Mouse (Mus musculus): ENCODE measurements around the gene Psg16. TPM values are rescaled to one million over a fixed set of nuclear protein-coding genes. Genes with fewer than 3 reads are reported as not detected.

Psg16 gene
- total RNA-seq (2015; ENCODE audit: low replicate concordance) (not detected in 2 replicates), total RNA-seq (2017; ENCODE audit: low replicate concordance) (not detected in 2 replicates)

DNA sequence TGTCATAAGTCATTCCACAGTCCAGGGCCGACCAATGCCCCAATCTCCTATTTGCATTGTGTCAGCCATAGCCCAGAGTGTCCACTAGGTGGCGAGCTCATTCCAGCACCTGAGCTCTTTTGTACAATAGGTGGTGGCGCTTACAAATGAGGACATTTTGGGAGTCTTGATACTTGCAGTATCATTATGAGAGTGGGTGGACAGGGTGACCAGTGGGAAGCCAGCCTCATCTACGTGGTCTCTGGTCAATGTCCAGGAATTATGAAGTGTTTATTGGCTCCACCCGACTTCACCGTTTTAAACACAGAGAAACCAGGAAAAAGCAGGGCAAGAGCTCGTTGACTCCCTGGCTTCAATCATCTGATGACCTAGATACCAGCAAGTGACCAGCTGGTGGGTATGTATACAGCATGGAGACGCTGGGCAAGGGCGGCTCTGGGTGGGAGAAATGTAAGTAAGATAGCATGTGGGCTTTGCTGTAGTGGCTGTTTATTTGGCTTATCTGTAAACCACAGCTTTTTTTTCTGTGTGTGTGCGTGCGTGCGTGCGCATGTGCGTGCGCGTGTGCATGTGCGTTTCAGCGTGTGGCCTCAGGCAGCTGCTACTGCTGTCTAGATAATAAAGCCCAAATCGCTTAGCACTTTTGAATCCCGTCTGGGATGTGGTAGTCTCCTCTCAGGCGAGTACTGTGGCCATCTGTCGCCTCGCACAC, at the start of gene Psg16:
Gene Psg16, plus strand, starts transcription at position 137 of the 712 bp plus-strand sequence.
- ATAC-seq (replicated peaks; ENCODE audit: low FRiP score, poor library complexity, severe bottlenecking): peak; percentile 94

DNA sequence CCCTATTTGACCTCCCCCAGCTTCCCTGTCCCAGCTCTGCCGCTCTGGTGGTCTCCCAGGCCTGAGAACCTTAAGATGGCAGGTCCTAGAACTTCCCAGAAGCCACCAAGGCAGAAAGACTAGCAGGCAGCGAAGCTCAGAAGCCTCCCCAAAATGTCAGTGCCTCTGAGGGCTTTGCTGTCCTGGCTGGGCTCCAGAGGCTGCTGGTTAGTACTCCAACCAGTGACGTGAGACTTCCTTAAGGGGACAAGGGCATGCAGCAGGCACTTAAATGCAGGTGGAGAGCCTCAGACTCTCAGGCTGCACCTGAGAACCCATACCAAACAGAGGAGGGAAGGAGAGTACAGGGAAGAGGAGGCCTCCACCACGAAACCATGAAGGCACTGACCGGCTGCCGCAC, 49.7 kb upstream of the Psg16 start:
- no peak for ATAC-seq (replicated peaks; ENCODE audit: low FRiP score, poor library complexity, severe bottlenecking)

DNA sequence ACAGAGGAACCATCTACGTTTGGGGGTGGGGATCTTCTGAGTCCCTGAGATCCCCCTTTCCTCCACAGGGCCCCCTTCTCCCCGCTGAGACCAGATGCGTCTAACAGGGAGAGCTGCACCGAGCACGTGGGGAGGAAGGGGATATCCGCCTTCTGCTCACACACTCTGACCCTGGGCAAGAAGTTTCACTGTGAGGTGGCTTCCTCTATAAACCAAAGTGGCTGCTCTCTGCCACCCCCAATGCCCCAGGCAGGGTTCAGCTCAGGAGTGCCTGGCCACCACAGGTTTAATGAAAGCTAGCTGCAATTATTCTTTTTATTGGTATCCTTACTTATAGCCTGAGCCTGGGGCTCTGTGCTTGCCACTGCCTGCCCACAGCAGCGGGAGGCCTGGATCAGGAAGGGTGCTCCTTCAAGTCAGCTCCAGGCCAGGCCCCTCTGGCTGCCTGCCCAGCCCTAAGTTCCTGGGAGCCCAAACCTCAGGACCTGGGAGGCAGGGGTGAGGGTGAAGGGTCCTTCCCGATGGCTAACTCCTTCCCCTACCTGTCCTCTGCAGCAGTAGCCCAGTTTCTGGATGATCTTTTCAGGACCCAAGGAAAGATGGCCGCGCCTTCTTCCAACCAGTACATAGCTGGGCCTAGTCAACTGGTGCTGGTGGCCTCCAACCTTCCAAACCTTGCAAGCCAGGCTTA, 48.9 kb upstream of the Psg16 start:
- no peak for ATAC-seq (replicated peaks; ENCODE audit: low FRiP score, poor library complexity, severe bottlenecking)

DNA sequence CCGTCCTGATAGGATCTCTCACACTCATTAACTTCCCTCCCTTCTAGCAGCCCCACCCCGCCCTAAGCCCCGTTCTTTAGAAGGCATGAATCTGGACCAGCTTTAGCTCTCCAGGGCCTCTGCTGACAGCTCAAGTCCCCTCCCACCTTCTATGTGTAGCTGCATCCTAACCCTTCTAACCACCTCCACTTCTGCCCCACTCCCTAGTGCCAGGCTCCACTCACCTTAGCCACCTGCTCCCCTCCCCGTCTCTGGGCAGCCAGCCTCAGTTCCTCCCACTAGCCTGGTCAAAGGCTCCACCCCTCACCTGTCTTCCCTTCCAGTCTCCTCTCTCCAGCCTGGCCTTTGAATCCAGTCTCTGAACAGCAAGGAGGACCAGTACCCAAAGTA, 48.3 kb upstream of the Psg16 start:
- ATAC-seq (replicated peaks; ENCODE audit: low FRiP score, poor library complexity, severe bottlenecking): no peak

DNA sequence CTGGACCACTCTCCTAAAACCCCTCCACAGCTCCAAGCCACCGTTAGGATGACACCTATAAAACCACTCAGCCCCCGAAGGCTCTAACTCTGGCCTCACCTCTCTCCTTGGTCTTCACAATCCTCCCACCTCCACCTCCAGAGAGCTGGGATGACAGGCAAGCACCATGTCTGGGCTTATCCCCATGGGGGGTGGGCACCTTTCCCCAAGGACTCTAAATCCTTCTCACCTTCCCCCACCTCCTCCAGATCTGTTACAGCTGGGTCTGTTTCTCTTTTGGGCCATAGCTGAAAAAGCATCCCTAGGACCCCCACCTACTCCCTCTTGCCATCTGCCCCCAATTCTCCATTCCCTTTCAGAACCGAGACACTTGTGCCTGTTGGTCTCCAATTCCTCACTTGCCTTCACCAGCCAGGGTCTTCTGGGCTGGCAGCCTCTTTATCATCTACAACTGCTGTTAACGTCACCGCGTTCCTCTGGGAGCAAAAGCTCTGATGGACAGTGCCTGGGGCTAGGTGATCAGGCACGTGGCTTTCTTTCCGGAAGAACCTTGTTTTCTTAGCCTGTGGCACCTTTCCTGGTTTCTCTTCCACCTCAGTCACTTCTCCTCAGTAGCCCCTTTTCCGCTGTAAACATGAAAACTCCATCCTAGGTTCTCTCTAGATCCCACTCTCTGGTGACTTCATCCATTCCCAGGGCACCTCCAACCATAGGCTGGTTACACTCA, 47.8 kb upstream of the Psg16 start:
- no peak for ATAC-seq (replicated peaks; ENCODE audit: low FRiP score, poor library complexity, severe bottlenecking)

DNA sequence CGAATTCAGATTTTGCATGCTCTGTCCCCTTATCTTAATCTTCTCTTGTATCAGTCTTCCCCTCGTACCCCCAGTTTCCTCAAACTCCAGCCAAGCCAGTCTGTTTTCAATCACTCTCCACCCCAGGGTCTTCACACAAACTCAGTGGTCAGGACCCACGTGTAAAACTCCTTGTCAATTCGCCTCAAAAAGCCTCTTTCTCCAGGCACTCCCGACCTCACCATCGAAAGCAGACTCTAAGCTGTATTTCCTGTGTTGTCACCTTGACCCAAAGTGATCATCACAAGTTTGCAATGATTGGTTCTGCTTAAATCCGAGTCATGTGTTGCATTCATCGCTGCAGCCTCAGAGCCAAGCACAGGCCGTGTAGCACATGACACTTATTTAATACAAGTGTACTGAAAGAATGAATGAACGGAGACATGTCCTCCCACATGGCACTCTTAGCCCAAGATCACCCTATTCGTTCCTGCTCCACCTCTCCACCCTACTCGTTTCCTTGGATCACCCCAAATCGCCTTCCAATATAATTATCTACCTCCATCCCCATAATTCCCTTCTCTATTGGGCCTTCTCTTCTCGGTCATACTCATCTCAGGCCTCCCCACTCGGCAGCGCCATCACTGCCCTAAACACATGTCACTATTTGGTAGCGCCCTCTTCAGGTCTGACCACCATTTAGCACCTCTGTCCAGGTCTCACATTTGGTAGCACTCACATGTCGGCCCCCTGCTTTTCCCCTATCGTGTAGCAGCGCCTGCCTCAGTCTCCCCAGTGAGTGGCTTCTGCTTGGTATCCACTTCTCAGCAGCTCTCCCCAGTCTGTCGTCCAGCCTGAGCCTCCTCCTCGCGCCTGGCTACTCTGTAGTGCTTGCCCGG, 46.9 kb upstream of the Psg16 start:
- peak; percentile 70 for ATAC-seq (replicated peaks; ENCODE audit: low FRiP score, poor library complexity, severe bottlenecking)

DNA sequence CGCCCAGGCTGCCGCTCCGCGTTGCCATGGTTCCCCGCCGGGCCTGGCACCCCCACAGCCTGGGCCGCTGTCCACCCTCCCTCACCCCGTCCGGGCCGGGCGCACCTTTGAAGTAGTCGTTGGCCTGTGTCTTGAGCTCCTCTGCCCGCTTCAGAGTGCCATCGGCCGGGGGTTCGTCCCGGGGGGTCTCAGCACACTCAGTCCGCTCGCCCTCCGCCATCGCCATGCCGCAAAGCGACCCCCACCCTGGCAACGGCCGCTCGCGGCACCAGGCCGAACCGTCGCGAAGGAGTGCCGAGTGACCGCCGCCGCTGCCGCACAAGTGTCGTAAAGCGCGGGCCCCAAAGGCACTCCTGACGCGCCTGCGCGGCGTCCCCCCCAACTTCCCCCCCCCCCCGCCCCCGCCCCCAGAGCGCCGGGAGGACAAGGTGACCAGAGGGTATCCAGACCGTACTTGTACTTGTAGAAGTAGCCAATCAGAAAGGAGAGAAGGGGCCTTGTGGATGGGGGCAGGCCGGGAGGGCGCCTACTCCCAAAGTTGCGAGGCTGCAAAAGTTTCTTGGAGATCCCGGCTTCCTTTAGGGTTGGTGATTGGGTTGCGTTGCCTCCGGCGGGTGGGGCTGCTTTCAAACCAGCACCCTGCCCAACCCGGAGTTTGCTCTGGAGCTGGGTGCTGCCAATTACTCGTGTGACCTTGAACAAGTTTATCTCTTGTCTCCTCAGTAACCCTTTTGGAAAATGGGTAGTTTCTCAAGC, 46.1 kb upstream of the Psg16 start, which contains the start of gene Ppp5c:
Gene Ppp5c, minus strand, starts transcription at position 337 of the 756 bp plus-strand sequence.
- peak; percentile 67 for ATAC-seq (replicated peaks; ENCODE audit: low FRiP score, poor library complexity, severe bottlenecking)

DNA sequence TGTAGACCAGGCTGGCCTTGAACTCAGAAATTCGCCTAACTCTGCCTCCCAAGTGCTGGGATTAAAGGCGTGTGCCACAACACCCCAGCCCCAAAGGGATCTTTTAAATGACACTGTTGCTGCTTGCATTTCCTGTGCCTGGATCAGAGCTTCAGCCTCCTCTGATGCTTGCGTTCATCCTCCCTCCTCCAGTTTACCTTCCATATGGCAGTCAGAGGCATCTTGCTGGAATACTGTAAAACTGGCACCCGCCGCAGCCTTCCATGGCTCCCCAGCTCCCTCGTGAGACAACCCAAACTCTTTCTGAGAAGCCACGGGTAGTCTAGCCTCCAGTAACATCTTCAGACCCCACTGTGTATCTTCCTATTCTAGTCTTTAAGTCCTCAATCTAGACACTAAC, 44.9 kb upstream of the Psg16 start:
- no peak for ATAC-seq (replicated peaks; ENCODE audit: low FRiP score, poor library complexity, severe bottlenecking)

DNA sequence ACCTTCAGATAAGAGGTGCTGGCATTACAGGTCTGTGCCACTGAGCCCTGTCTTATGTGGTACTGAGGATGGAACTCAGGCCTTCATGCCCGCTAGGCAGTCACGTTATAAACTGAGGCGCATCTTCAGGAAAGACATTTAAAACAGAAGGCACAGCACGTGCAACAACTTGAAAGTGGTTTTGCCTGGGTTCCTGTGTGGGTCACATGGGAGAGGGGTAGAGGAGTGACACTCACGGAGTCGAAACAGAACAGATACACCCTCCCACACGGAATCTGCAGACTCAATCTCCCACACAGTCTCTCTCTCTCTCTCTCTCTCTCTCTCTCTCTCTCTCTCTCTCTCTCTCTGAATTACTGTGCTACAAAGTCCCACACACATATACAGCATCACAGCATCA, 43.6 kb upstream of the Psg16 start:
- no peak for ATAC-seq (replicated peaks; ENCODE audit: low FRiP score, poor library complexity, severe bottlenecking)

DNA sequence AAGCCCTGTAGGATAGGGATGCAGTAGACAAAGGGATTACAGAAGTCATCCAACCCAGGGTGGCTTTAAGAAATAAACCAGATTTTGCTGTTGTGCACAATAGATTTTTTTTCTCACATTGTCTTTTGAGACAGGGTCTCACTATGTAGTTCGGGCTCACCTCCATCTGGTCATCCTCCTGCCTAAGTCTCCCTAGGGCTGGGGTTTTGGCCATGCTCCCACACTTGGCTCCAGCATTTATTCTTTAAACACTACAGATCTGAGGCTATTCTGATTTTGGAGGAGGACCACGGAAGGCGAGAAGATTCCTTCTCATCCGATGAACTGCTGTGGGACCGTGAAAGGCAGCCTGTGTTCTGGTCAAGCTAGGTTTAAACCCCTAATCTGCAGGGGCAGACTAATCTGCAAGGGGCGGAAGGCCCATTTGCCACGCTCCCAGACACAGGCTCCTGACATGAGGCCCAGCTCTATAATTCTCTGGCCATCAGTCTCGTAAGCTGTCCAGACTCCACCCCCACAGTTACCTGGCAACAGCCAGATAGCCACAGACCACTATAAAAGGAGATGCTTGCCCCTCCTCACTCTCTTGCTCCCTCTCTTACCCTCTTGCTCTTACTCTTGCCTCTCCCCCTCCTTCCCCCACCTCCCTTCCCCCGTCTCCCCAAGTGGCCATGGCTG, 35.7 kb upstream of the Psg16 start:
- no peak for ATAC-seq (replicated peaks; ENCODE audit: low FRiP score, poor library complexity, severe bottlenecking)

DNA sequence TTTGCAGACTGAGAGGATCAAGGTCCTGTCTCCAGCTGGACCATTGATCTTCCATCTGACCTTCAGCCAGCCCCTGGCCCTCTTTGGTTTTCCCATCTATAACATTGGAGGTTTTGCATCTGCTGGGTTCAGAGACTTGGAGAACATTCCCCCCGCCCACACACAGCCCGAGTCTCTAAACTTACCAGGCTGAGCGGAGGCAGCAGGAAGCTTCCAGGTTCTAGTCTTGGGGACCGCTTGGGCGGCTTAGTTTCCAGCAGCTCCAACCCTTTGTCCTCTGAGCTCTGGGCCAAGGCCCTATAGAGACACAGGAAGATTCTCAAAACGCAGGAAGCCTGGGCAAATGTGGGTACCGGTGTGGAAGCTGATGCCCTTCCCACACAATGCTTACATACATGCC, 34.5 kb upstream of the Psg16 start:
- ATAC-seq (replicated peaks; ENCODE audit: low FRiP score, poor library complexity, severe bottlenecking): no peak

DNA sequence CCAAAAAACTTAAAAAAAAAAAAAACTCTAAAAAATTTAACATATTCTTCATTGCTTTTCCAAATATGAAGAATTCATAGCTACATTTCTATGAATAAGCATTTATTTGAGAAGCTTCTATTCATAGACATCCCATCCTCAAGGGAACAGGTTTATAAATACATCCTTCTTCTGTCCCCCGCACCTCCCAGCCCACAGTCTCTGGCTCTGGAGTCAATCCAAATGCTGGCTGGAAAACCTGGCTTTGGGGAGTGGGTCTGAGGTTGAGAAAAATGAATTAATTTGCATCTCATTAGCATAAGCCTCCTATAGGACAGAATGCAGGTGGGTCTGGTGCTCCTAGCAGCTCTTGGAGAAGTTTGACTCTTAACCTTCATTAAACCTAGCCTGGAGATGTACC, 28.1 kb upstream of the Psg16 start:
- ATAC-seq (replicated peaks; ENCODE audit: low FRiP score, poor library complexity, severe bottlenecking): no peak

DNA sequence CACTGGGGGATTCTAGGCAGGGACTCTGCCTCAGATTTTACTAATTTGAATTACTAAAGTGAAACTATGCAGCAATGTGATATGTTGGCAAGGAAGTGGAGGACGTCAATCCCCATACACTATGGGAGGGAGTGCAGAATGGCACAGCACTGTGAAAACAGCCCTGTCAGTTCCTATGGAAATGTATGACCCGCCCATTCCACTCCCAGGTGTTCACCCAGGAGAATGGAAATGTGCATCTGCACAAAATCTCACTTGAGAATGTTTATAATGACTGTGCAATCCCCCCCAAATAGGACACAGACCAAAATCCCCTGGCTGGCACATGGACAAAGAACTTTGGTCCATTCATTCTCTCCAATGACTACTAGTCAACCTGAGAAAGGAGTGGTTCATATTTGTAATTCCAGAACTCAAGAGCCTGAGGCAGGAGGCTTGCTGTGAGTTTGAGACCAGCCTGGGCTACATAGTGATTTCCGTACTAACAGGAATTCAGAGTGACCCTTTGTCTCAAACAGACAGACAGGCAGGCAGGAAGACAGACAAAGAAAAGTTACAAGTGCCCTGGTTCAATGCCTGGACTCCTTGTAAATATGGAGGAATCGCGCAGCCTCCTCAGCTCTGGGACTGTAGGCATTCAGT, 26.7 kb upstream of the Psg16 start:
- ATAC-seq (replicated peaks; ENCODE audit: low FRiP score, poor library complexity, severe bottlenecking): no peak

DNA sequence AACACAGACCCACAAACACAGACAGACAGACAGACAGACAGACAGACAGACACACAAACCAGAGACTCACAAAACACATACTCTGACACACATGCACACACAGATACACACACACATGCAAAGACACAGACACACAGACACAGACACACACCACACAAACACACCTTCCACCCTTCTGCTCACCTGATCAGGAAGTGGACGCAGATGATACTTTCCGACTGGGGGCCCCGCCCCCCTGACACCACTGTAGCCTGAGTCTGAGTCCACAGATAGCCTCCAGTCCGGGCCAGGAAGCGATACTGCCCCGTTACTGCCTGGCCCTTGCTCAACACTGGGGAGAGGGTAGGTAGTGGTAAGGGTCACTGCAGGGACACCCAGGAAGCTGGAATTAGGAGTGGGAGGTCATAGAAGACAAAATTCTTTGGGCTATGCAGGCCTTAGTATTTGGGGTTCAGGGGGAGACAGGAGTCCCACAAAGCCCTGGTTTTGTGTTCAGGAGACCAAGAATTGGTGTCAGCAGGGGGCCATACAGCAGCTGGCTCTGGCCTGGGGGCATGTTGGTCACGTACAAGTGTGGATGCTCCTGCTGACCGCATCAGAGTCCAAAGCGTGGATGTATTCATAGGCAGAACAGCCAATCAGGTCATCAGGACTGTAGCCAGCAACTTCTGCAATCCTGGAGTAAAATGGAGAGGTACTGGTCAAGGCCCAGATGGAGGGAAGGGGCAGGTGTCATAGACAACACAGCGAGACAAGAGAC, 25.2 kb upstream of the Psg16 start:
- no peak for ATAC-seq (replicated peaks; ENCODE audit: low FRiP score, poor library complexity, severe bottlenecking)

DNA sequence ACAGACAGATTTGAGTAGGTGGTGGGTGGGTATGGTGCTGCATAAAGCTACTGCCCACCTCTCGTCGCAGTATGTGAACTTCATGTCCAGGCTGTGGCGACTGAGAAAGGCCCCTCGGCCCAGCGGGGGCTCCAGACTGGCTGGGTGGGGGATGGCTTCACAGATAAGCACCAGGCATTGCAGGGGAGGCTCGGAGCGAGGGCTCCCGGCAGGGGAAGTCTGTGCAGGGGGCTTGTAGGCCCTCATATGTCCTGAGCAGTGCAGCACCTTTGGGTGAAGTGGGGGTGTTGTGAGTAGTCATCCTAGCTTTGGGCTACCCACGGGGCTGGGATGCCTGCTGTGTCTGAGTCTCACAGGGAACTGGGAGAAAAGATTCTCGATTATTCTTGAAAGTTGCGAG, 23.3 kb upstream of the Psg16 start:
- ATAC-seq (replicated peaks; ENCODE audit: low FRiP score, poor library complexity, severe bottlenecking): 0 out of 2 replicates have a peak, but pooled peaks have one; percentile 15

DNA sequence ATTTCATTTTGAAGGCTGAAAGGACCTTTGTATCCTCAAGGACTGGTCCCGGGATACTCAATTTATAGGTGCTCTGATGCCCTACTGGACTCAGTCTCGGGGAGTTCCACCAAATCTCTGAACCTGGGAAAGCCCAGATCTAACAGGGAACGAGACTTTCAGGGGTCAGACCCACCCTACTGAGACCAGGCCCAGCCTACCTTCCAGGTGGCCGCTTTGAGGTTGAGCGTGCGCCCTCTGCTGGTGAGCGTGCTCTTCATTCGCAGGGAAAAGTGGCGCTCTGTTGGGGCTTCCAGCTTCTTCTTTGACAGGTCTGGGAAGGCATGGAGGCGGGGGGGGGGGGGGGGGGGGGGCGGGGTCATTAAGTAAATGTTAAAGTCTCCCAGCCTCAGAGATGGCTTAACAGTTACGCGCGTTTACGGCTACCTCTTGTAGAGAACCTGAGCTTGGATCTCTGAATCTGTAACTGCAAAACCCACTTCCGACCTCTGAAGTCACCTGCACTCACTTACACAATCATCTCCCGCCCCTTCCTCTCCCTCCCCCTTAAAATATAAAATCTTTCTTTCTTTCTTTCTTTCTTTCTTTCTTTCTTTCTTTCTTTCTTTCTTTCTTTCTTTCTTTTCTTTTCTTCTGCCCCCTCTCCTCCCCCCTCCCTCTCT, 22.8 kb upstream of the Psg16 start:
- peak; percentile 49; the same call in 1 of the 2 replicates for ATAC-seq (replicated peaks; ENCODE audit: low FRiP score, poor library complexity, severe bottlenecking)
